Mouse (Mus musculus) embryonic fibroblast, embryonic 13.5 days (primary cell): ENCODE data around the gene Nbea. TPM values are rescaled to one million over a fixed set of nuclear protein-coding genes. Genes with fewer than 3 reads are reported as not detected.
"Not testable (repeated sequence)": the region's sequence is repeated elsewhere in the genome, so short reads cannot be mapped to it uniquely, and the experiment has no call there.

Experiments
- H3K27ac ChIP-seq: 2 replicates; pipeline ENCODE4 v1.5.1; 2012; ENCODE audit warnings: low read length, control low read depth, inconsistent platforms; ENCODE audit not compliant: insufficient read depth
- H3K4me1 ChIP-seq: 2 replicates; pipeline ENCODE4 v1.6.1; 2011; ENCODE audit warnings: low read length; ENCODE audit not compliant: control insufficient read depth, insufficient read depth
- H3K4me3 ChIP-seq: 2 replicates; pipeline ENCODE4 v1.5.1; 2011; ENCODE audit warnings: mild to moderate bottlenecking, control low read depth, low read length; ENCODE audit not compliant: insufficient read depth
- CTCF ChIP-seq: IDR thresholded peaks from 2 replicates; pipeline ENCODE4 v1.5.1; 2011; ENCODE audit warnings: mild to moderate bottlenecking, control low read depth, low read length, moderate library complexity, borderline replicate concordance; ENCODE audit not compliant: insufficient read depth
- POLR2A ChIP-seq: IDR thresholded peaks from 2 replicates; pipeline ENCODE4 v1.6.1; 2011; ENCODE audit warnings: low read depth, mild to moderate bottlenecking, control low read depth, low read length, moderate library complexity
- polyA plus RNA-seq: library from polyadenylated mRNA; stranded (reverse); fragments of >200 nt; gene quantifications from 2 replicates; pipeline ENCODE4 v1.2.4, GENCODE M21; 2011; ENCODE audit warnings: low read depth; ENCODE audit not compliant: missing spikeins, insufficient read length

Nbea gene
- polyA plus RNA-seq, 1 experiment, result 35.3 TPM

- Histone ChIP-seq H3K27ac (no peak overlapping the region), H3K4me3 (no peak overlapping the region), H3K4me1 (no peaks in the 10 kb centered on the region)
- TF ChIP-seq CTCF (no peak), POLR2A (no peak)
Measured at GRCm38 (mm10) chr3:55635542-55636172, 547.8 kb downstream of the Nbea start.

GRCm38 (mm10) chr3:55627054-55627453 is 556.4 kb downstream of the Nbea start:
- peaks cover 8% of the 10 kb centered on the region; the same call in 1 of the 2 replicates for H3K4me1 ChIP-seq
- H3K4me3 ChIP-seq, result no peak overlapping the region
- no peak overlapping the region for H3K27ac ChIP-seq
- TF ChIP-seq CTCF (no peak), POLR2A (no peak)

GRCm38 (mm10) chr3:55621958-55622357 is 561.5 kb downstream of the Nbea start:
- peaks cover 10% of the 10 kb centered on the region; the same call in 1 of the 2 replicates for H3K4me1 ChIP-seq
- H3K27ac ChIP-seq, H3K4me3 ChIP-seq: not testable (repeated sequence)

- H3K4me3 ChIP-seq, result no peak overlapping the region
- TF ChIP-seq POLR2A (no peak), CTCF (no peak)
- no peak overlapping the region for H3K27ac ChIP-seq
- peaks cover 4% of the 10 kb centered on the region; the same call in 1 of the 2 replicates for H3K4me1 ChIP-seq
Measured at GRCm38 (mm10) chr3:55618396-55618795, 565.1 kb downstream of the Nbea start.

GRCm38 (mm10) chr3:55612459-55613115 is 570.9 kb downstream of the Nbea start:
- Histone ChIP-seq H3K4me3 (no peak overlapping the region), H3K27ac (no peak overlapping the region), H3K4me1 (peaks cover 4% of the 10 kb centered on the region; the same call in 1 of the 2 replicates)
- TF ChIP-seq CTCF, result no peak
- no peak for TF ChIP-seq POLR2A

- Histone ChIP-seq H3K27ac (no peak overlapping the region), H3K4me1 (peaks cover 3% of the 10 kb centered on the region; the same call in 1 of the 2 replicates), H3K4me3 (no peak overlapping the region)
- TF ChIP-seq POLR2A (no peak), CTCF (no peak)
Measured at GRCm38 (mm10) chr3:55612023-55612422, 571.5 kb downstream of the Nbea start.

- no peak overlapping the region for H3K4me3 ChIP-seq
- no peak overlapping the region for H3K27ac ChIP-seq
- H3K4me1 ChIP-seq, result no peaks in the 10 kb centered on the region
- TF ChIP-seq CTCF, result no peak
- no peak for TF ChIP-seq POLR2A
Measured at GRCm38 (mm10) chr3:55610191-55610590, 573.3 kb downstream of the Nbea start.

- Histone ChIP-seq H3K4me3 (no peak overlapping the region), H3K4me1 (peaks cover 28% of the 10 kb centered on the region), H3K27ac (peak overlapping the region; percentile 98)
- TF ChIP-seq POLR2A, result no peak
- no peak for TF ChIP-seq CTCF
Measured at GRCm38 (mm10) chr3:55600286-55600685, 583.2 kb downstream of the Nbea start.

- peak overlapping the region; percentile 98 for H3K27ac ChIP-seq
Measured at GRCm38 (mm10) chr3:55599366-55600085, 584.0 kb downstream of the Nbea start.

GRCm38 (mm10) chr3:55598681-55599080 is 584.8 kb downstream of the Nbea start:
- H3K27ac ChIP-seq, result peak overlapping the region; percentile 35; the same call in 1 of the 2 replicates
- H3K4me1 ChIP-seq, result peaks cover 28% of the 10 kb centered on the region
- TF ChIP-seq CTCF (no peak), POLR2A (no peak)
- H3K4me3 ChIP-seq, result no peak overlapping the region

More at GRCm38 (mm10) chr3:55599366-55600085, 584.0 kb downstream of the Nbea start:
- TF ChIP-seq POLR2A (no peak), CTCF (no peak)
- peaks cover 28% of the 10 kb centered on the region for H3K4me1 ChIP-seq
- no peak overlapping the region for H3K4me3 ChIP-seq
